Mouse (Mus musculus) left cerebral cortex, adult 8-10 months (tissue): ENCODE data around the gene Ntn5. TPM values are rescaled to one million over a fixed set of nuclear protein-coding genes. Genes with fewer than 3 reads are reported as not detected.
"Not testable (repeated sequence)": the region's sequence is repeated elsewhere in the genome, so short reads cannot be mapped to it uniquely, and the experiment has no call there.

Experiments
- DNase-seq, 2 experiments: peaks; one replicate each; pipeline ENCODE4 v3.0.0; 2022; ENCODE audit warnings: low spot score in 2 of 2
- total RNA-seq, 4 experiments: library from RNA; stranded (reverse); gene quantifications; 2 replicates each; pipeline ENCODE4 v1.2.4; 2022

Ntn5 gene
- total RNA-seq, 4 experiments from 2014 or later = 7.6 to 8.7 (median 8.2) TPM

DNA sequence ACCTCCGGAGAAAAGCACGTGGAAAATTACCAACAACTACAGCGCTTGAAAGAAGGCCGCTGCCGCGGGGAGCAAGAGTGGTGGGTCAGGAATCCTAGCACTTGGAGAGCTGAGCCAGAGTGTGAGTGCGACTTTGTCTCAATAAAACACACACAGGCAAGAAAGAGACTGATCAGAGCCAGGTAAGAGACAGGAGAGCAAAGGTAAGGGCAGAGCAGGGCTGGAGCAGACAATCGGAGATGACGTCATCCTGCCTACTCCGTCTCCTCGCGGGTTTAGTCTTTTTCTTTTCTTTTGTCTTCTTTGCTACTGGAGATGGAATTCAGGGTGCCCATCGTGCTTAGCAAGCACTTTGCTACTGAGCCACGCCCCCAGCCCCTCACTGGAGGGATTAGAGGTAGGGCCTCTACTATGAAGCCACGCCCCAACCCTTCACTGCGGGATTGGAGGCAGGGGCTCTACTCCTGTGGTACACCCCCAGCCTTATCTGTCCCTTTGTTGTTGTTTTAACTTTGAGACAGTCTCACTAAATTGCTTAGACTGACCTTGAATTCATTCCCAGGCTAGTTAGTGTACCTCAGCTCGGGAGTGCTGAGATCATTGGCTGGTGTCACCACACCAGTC, 29.3 kb upstream of the Ntn5 start:
- no peak for DNase-seq

DNA sequence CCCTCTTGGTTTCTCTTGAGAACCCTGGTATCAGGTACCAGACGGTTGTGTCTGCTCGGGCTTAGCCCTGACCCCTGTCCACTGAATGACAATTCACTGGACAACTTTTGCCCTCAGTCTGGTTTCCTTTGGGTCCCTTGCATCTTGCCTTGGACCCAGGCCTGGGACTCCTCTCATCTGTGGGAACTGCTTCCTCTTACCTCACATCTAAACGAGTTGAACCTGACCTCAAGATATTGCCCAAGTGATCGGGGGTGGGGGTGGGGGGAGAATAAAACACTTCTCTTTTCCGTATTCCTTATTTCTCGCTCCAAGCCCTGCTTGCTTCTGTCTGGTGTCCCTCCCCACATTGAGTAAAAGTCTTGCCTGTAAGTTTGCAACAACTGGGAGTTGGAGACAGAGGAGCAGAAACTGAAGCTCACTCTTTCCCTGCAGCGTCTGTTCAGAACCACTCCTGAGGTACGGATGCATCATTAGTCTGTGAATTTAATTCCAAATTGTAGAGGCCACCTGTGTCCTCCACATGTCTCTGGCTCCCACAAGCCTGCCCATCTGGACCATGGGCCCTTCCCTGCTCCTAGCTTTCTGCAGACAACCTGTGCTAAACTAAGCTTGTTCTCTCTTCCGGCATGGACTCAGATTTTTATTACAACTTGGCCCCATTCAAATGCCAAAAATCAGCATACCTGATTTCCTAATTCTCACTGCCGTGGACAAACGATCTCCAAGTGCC, 22.9 kb upstream of the Ntn5 start:
- no peak for DNase-seq

- not testable (repeated sequence) for DNase-seq
These were observed 22.1 kb upstream of the Ntn5 start for GRCm38 (mm10) chr7:45661702-45662101.

- no peak for DNase-seq
These were observed 18.3 kb upstream of the Ntn5 start for GRCm38 (mm10) chr7:45665303-45666138.

DNA sequence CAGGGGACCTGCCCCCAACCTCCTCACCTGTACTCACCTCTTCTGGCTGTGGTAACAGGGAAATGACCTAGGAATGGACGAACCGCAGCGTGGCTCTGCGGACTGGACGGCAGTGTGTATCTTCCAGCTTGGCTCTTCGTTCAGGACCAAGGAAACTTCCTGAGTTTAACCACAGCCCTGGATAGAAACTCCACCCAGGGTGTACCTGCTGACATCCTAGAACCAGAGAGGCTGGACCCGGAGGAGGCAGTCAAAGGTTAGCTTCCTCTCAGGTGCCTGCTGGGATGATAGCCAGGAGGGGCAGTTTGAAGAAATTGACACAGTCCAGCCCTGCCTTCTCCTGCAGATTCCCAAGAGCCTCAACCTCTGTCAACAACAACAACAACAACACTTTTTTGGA, 17.7 kb upstream of the Ntn5 start, which contains the start of gene Fut2:
Gene Fut2, minus strand, starts transcription at position 234 of the 400 bp plus-strand sequence.
- no peak for DNase-seq

- DNase-seq = no peak
These were observed 16.1 kb upstream of the Ntn5 start for GRCm38 (mm10) chr7:45667761-45668160.

DNA sequence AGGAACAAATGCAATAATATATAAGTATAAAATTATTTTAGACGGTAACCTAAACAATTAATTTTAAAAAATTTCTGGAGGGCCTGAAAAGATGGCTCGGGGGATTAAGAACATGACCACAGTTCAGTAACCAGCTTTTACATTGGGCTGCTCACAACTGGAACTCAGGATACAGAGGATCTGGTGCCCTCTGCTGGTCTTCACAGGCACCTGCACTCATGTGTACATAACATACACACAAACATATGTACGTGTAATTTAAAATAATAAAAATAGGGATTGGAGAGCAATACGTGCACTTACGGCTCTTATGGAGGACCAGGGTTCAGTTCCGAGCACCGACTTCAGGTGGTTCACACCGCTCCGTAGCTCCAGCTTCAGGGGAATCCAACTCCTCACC, 14.9 kb upstream of the Ntn5 start:
- DNase-seq = no peak

- DNase-seq = no peak
These were observed 6.1 kb upstream of the Ntn5 start for GRCm38 (mm10) chr7:45677627-45678295.

DNA sequence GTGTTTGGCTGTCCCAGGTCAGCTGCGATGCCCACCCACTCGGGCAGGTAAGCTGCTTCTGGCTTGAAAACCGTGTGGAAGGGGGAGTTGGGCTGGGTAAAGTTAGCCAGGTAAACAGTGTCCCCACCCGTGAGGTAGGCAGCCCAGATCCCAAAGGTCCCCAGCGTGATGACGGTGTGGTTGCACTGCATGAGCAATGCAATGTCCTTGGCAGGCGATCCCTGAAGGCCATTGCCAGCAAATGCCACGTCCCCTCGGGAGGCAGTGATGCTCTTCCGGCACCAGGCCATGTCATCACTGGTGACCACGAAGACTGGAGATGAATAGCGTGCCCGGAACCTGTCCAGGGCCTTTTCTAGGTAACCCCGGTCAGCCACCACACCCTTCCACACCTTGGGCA, 5.3 kb upstream of the Ntn5 start:
- DNase-seq = no peak

DNA sequence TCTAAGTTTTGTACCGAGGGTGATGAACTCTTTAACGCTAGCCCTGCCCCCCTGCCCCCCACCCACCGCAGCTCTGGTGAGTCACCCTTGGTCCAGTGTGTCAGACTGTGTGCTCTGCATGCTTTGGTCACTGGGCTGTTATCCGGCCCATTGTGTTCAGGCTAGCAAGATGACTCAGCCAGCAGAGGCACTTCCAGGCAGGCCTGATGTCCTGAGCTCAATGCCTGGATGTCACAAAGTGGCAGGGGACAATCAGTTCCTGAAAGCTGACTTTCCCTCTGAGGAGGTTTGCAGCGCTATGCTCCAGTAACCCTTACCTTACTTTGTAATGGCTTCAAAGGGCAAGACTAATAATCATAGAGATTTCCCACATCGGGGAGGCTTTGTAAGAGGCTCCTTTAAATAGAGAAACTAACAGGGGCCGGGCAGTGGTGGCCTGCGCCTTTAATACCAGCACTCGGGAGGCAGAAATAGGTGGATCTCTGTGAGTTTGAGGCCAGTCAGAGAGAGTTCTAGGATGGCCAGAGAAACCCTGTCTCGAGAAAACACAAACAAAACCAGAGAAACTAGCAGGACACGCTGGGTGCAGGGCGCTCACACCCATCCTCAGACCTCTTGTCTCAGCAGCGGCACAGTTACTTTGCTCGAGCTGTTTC, 3.7 kb upstream of the Ntn5 start:
- DNase-seq = no peak

- DNase-seq = no peak
These were observed 2.6 kb upstream of the Ntn5 start for GRCm38 (mm10) chr7:45681046-45681736.

DNA sequence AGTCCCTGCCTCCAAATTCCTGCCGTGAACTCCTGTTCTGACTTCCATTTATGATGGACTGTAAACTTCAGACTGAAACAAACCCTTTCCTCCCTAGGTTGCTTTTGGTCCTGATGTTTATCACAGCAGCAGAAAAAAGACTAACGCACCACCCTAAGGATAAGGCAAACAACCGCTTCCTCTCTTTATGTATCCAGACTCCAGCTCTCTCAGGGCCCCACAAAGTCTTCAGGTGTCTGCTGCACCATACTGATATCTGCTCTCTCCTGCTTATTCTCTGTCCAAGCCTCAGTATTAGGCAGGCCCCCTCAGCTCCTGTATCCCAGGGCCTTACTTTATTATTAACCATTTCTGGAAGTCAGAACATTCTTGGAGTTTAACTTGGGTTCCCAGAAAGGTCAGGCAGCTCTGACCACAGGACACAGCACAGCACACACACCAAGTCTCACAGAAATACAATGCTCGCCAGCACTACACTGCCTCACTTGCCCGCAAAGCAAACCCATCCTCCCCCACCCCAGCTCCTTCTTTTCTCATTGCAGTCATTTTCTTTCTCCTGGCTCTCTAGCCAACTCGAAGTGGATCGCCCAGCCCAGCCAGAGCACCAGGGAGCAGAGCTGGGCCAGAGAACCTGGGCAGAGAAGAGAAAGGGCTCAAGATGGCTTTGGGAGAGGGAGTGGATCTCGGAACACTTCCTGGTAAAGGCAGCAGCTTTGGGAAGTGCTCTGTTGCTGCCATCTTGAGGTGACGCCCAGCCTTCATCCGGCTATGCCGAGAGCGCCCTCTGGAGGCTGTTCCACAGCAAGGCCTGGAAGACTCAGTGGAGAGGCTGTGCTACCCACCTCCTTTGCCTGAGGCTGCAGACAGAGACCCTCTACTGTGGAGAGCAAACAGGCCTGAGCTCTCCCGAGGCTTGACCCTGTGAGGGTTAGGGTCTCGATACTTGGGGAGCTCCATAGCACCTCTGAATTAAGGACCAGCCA, 1.4 kb upstream of the Ntn5 start:
- peak; percentile 46 to 73 for DNase-seq

DNA sequence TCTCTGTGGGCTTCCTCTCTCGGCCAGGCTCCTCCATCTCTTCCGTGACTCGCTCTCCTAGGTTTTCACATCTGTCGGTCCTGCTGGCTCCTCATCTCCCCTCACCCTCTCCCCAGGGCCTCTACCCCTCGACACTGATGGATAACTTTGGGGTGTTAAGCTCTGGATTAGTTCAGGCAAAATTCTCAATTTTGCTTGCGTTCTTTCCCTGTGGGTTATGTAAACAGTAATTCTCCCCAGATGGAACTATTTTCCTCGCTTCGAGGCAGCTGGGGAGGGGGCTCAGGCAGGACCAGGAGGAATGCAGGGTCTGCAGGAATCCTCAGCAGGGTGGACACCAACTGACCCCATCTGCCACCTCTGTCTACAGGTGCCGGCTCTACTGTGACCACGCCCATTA, 2.0 kb downstream of the Ntn5 start:
- DNase-seq = no peak

GRCm38 (mm10) chr7:45686841-45687240, 3.0 kb downstream of the Ntn5 start:
- DNase-seq = no peak

DNA sequence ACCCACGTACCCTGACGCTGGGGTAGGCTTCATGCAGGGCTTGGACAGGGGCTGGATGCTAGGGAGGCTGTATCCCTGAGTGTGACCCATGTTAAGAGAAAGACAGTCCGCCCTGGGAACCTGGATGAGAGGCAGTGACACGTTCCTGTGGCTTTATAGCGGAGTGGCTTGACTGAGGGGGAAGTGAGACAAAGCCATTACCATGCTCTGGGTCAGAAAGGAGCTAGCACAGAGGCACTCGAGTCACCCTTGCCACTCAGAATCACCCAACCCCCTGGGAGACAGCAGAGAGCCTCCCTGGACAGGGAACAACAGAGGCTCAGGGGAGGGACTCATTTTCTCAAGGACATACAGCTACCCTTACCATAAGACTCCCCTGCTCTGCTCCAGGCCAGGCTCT, 5.3 kb downstream of the Ntn5 start:
- DNase-seq = no peak

DNA sequence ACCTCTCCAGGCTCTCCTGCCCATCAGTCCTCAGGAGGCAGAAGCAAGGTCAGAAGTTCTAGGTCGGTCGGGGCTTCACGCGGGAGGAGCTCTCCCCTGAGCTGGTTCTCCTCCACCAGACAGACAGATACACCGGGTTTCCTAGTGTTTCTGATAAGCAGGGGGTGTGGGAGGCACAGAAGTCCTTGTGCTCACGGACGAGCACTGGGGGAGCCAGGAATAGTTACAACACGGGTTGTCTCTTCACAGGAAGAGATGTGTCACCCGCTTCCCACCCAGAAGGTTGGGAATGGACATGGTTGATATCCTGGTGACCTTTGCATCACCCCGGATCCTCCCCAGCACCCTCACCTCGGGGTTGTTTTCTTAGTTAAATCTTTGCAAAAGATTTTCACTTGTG, 6.0 kb downstream of the Ntn5 start:
- no peak for DNase-seq

DNA sequence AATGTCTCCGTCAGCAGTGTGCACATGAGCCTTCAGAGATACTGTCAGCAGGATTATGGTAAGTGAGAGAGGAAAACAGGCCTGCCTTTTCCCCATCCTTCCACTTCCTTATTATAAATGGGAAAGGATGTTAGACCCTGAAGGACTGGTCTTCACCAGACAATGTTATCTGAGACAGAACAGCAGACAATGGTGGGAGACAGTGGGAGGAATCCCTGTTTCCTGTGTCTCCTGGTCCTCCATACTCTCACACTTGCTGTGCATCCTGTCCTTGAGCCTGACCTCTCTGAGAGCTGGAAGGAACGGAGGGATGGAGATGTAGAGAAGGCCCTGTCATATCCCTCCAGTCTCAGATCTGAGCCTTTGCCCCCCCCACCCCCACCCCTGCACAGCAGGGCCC, 8.5 kb downstream of the Ntn5 start:
- DNase-seq = no peak

DNA sequence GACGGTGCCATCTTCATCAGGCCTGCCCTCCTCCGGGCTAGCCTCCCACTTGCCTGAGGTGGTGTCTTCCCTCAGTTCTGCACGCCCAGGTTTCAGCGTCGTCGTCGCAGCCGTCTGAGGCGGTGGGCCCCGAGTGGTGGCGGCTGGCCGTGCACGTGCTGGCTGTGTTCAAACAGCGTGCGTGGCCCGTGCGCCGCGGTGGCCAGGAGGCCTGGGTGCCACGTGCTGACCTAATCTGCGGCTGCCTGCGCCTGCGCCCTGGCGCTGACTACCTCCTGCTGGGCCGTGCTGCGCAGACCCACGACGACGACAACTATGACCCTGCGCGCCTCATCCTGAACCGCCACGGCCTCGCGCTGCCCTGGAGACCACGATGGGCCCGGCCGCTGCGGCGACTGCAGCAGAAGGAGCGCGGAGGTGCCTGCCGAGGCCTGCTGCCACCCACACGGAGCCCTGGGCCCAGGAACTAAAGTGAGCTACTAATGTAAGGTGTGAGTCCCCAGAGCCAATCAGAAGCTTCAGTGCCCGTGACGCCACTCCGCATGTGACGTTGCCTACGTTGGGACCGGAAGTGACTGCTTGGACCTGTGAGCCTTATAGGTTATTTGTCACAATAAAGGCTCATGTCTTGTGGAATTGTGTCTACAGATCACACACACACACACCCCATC, 10.2 kb downstream of the Ntn5 start, which contains the start of gene Sec1:
Gene Sec1, minus strand, starts transcription at position 482 of the 671 bp plus-strand sequence.
- DNase-seq = no peak

GRCm38 (mm10) chr7:45695098-45695497, 11.3 kb downstream of the Ntn5 start:
- no peak for DNase-seq
